Mouse (Mus musculus) CH12F3 (cell line): Measurements from ENCODE around the gene 4933411K16Rik.

ENCODE experiments used
- in situ Hi-C: fragments of 300-500 bp; cut with MboI; formaldehyde crosslinking; loops from 2 replicates; pipeline ENCODE4 v1.14.3; 2020; ENCODE audit warnings: low sequenced_read_pairs

4933411K16Rik gene

GRCm38 (mm10) chr19:42034881-42035455, 17.1 kb upstream of the 4933411K16Rik start:
- in situ Hi-C loops, result no loop called here

- in situ Hi-C loops, result no loop called here
Observed at GRCm38 (mm10) chr19:42035456-42036248, 16.4 kb upstream of the 4933411K16Rik start, which contains the start of gene Ankrd2. Ankrd2 (plus strand) TSS chr19:42036000.

- in situ Hi-C loops, result no loop called here
Observed at GRCm38 (mm10) chr19:42036357-42036756, 15.7 kb upstream of the 4933411K16Rik start.

- in situ Hi-C loops, result no loop called here
Observed at GRCm38 (mm10) chr19:42037167-42037702, 14.8 kb upstream of the 4933411K16Rik start.

- in situ Hi-C loops, result no loop called here
Observed at GRCm38 (mm10) chr19:42038310-42038709, 13.7 kb upstream of the 4933411K16Rik start.

- in situ Hi-C loops, result no loop called here
Observed at GRCm38 (mm10) chr19:42043988-42044387, 8.1 kb upstream of the 4933411K16Rik start.

- in situ Hi-C loops, result no loop called here
Observed at GRCm38 (mm10) chr19:42045269-42046102, 6.6 kb upstream of the 4933411K16Rik start, which contains the start of gene Hoga1. Hoga1 (plus strand) TSS chr19:42045610.

- in situ Hi-C loops, result no loop called here
Observed at GRCm38 (mm10) chr19:42050251-42050650, 1.8 kb upstream of the 4933411K16Rik start.

- in situ Hi-C loops, result no loop called here
Observed at GRCm38 (mm10) chr19:42051351-42051750, 697 bp upstream of the 4933411K16Rik start.

- in situ Hi-C loops, result no loop called here
Observed at GRCm38 (mm10) chr19:42054255-42054654, 2.2 kb downstream of the 4933411K16Rik start.

- in situ Hi-C loops, result no loop called here
Observed at GRCm38 (mm10) chr19:42055881-42056280, 3.8 kb downstream of the 4933411K16Rik start.

- in situ Hi-C loops, result no loop called here
Observed at GRCm38 (mm10) chr19:42056719-42057409, 4.8 kb downstream of the 4933411K16Rik start.

- in situ Hi-C loops, result no loop called here
Observed at GRCm38 (mm10) chr19:42058426-42058825, 6.4 kb downstream of the 4933411K16Rik start.

- in situ Hi-C loops, result no loop called here
Observed at GRCm38 (mm10) chr19:42061443-42061842, 9.4 kb downstream of the 4933411K16Rik start.

- in situ Hi-C loops, result no loop called here
Observed at GRCm38 (mm10) chr19:42068441-42069240, 16.6 kb downstream of the 4933411K16Rik start.

- in situ Hi-C loops, result no loop called here
Observed at GRCm38 (mm10) chr19:42069241-42069525, 17.1 kb downstream of the 4933411K16Rik start.

GRCm38 (mm10) chr19:42071221-42071620, 19.2 kb downstream of the 4933411K16Rik start:
- in situ Hi-C loops, result no loop called here

GRCm38 (mm10) chr19:42071886-42072608, 20.0 kb downstream of the 4933411K16Rik start:
- in situ Hi-C loops, result no loop called here

GRCm38 (mm10) chr19:42072802-42073201, 20.8 kb downstream of the 4933411K16Rik start:
- in situ Hi-C loops, result no loop called here
